Mouse (Mus musculus) liver, adult 2 months (tissue): ENCODE data around the gene Ralgps2. TPM values are rescaled to one million over a fixed set of nuclear protein-coding genes. Genes with fewer than 3 reads are reported as not detected.
A peak's percentile ranks its signal among the peaks of the same experiment; 100 is the strongest.

Experiments
- DNase-seq: peaks from one replicate; pipeline ENCODE4 v3.0.0-alpha.2; 2011; ENCODE audit warnings: low read depth, low spot score; ENCODE audit errors: extremely low read depth
- H3K27ac ChIP-seq: fragments of 200-500 bp; replicated peaks from 2 replicates; pipeline ENCODE4 v1.5.1; 2012; ENCODE audit warnings: low read depth, mild to moderate bottlenecking, control low read depth, inconsistent platforms, low read length; ENCODE audit not compliant: insufficient read depth
- H3K27me3 ChIP-seq: fragments of 200-500 bp; 2 replicates; pipeline ENCODE4 v1.6.1; 2012; ENCODE audit warnings: mild to moderate bottlenecking, moderate library complexity, low read length, inconsistent platforms; ENCODE audit not compliant: control insufficient read depth, insufficient read depth
- H3K36me3 ChIP-seq: fragments of 200-500 bp; 2 replicates; pipeline ENCODE4 v1.6.1; 2012; ENCODE audit warnings: low read length, inconsistent platforms; ENCODE audit not compliant: control insufficient read depth, insufficient read depth
- H3K4me1 ChIP-seq: fragments of 200-500 bp; 2 replicates; pipeline ENCODE4 v1.6.1; 2011; ENCODE audit warnings: low read length; ENCODE audit not compliant: control insufficient read depth, insufficient read depth
- H3K4me3 ChIP-seq: fragments of 200-500 bp; 2 replicates; pipeline ENCODE4 v1.5.1; 2011; ENCODE audit warnings: low read depth, mild to moderate bottlenecking, control low read depth, low read length, moderate library complexity; ENCODE audit not compliant: insufficient read depth
- H3K79me2 ChIP-seq: fragments of 200-500 bp; 2 replicates; pipeline ENCODE4 v1.6.1; 2012; ENCODE audit warnings: inconsistent platforms, mild to moderate bottlenecking, low read length, moderate library complexity; ENCODE audit not compliant: control insufficient read depth, insufficient read depth
- H3K9ac ChIP-seq: fragments of 200-500 bp; 2 replicates; pipeline ENCODE4 v1.6.1; 2012; ENCODE audit warnings: low read depth, mild to moderate bottlenecking, control low read depth, inconsistent platforms, low read length
- CTCF ChIP-seq: fragments of 200-500 bp; IDR thresholded peaks from 2 replicates; pipeline ENCODE4 v1.5.1; 2011; ENCODE audit warnings: low read depth, low read length, control low read depth
- POLR2A ChIP-seq: fragments of 200-500 bp; IDR thresholded peaks from 2 replicates; pipeline ENCODE4 v1.6.1; 2011; ENCODE audit warnings: low read length, control low read depth; ENCODE audit not compliant: insufficient read depth; ENCODE audit errors: extremely low read depth
- WGBS: fragments of 180-500 bp; shearing (Covaris S2); methylation state at CpG from one replicate; pipeline ENCODE4 v1.1.7; 2018; 5-methylcytosine and 5-hydroxymethylcytosine counted together
- polyA plus RNA-seq: library from polyadenylated mRNA; depleted of rRNA; stranded (reverse); fragments of >200 nt; gene quantifications from 2 replicates; pipeline ENCODE4 v1.2.3, GENCODE M21; 2012
- total RNA-seq: library from RNA; depleted of rRNA; stranded (reverse); fragments of >200 nt; gene quantifications from 2 replicates; pipeline ENCODE4 v1.2.3, GENCODE M21; 2014

Ralgps2 gene
- total and polyA plus RNA-seq, 2 experiments, result 3.4 to 18.9 TPM

DNA sequence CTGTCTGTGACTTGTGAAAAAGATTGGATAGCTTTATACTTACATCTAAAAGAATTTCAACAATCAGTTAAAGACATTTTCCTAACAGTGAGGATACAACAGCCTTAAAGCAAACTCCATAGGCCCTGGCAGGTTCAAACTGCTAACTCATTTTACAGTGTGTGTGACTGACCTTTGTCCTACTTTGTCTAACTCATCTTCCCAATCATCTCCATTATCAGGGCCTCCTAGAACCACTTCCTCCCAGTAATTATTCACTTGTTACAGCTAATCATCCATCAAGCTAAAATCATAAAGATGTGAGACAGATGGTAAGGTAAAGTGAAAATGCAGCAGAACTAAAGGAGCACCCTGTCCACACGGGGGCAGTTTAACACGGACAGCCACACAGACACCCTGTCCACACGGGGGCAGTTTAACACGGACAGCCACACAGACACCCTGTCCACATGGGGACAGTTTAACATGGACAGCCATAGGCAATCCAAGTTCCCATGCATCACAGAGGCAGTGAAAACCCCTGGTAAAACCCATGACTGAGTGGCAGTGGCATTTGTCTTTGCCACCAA lies 77.9 kb downstream of the Ralgps2 start:
- H3K4me1 ChIP-seq, result no peaks in the 10 kb centered on the region
- H3K4me3 ChIP-seq, result no peak overlapping the region
- H3K79me2 ChIP-seq, result no peaks in the 10 kb centered on the region
- no peak overlapping the region for H3K9ac ChIP-seq
- WGBS, result 27% methylated on average over 4 of the region's 4 CpGs
- TF ChIP-seq CTCF (peak; percentile 86), POLR2A (no peak)
- DNase-seq, result peak; percentile 29
- H3K27me3 ChIP-seq, result no peaks in the 10 kb centered on the region
- no peak overlapping the region for H3K27ac ChIP-seq
- H3K36me3 ChIP-seq, result no peaks in the 10 kb centered on the region

DNA sequence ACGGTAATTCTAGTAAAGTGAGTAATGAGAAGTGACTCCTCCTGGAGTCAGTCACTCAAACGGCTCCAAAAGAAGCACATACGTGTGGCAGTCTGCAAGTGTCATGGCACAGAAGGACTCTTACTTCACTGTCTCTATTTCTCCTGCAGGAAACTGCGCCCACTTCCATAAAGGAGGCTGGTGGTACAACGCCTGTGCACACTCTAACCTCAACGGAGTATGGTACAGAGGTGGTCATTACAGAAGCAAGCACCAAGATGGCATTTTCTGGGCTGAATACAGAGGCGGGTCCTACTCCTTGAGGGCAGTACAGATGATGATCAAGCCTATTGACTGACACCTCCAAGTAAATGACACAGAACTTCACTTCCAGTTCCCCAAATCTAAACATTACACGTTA lies 79.2 kb downstream of the Ralgps2 start:
- H3K4me1 ChIP-seq, result no peaks in the 10 kb centered on the region
- no peaks in the 10 kb centered on the region for H3K79me2 ChIP-seq
- no peak overlapping the region for H3K4me3 ChIP-seq
- no peak for TF ChIP-seq CTCF
- TF ChIP-seq POLR2A, result no peak
- H3K27ac ChIP-seq, result no peak overlapping the region
- no peak overlapping the region for H3K9ac ChIP-seq
- H3K36me3 ChIP-seq, result no peaks in the 10 kb centered on the region
- DNase-seq, result no peak
- 92% methylated on average over 8 of the region's 8 CpGs for WGBS
- no peaks in the 10 kb centered on the region for H3K27me3 ChIP-seq

DNA sequence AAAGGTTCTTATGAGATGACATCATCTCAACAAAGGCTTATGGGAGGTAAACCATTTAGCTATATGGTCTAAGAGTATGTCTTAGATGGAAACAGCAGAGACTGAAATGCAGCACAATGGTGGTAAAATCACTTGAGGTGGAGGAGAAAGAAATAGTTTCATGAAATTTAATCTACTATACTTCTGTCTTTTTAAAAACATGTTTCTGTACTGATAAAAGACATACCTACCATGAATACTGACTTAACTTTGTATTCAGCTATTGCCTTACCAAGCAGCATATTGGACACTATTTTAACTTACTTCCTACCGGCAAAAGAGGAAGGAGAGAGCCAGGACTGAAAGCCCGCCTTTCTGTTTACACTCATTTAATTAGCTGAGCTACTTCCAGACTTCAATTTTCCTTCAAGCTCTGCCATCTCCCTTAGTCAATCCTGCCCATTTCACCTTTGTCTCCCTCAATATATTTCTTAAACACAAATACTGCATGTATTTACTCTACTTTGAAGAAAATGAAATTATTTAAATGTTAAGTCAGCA lies 79.6 kb downstream of the Ralgps2 start:
- TF ChIP-seq POLR2A, result no peak
- WGBS, result 67% methylated on average over 2 of the region's 2 CpGs
- DNase-seq, result no peak

DNA sequence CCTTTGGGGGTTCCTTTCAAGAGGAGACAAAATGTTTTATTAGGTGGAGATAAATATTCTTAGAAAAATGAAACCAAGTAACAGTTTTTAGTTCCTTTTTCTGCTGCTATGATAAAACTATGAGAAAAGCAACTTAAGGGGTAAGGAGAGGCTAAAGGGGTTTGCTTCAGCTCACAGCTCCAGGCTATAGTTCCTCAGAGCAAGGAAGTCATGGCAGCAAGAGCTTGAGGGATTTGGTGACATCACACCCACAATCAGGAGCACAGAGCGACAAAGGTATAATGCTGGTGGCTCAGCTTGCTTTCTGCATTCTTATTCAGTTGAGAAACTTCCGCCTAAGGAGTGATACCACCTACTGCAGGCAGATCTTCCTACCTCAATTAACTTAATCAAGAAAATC lies 80.3 kb downstream of the Ralgps2 start:
- 93% methylated on average over 2 of the region's 2 CpGs for WGBS
- no peak for DNase-seq
- TF ChIP-seq CTCF (no peak), POLR2A (no peak)

More for the DNA sequence above, 79.6 kb downstream of the Ralgps2 start:
- no peak overlapping the region for H3K9ac ChIP-seq
- no peaks in the 10 kb centered on the region for H3K4me1 ChIP-seq
- no peak overlapping the region for H3K4me3 ChIP-seq
- H3K27ac ChIP-seq, result no peak overlapping the region
- no peaks in the 10 kb centered on the region for H3K36me3 ChIP-seq
- no peaks in the 10 kb centered on the region for H3K79me2 ChIP-seq
- no peaks in the 10 kb centered on the region for H3K27me3 ChIP-seq

DNA sequence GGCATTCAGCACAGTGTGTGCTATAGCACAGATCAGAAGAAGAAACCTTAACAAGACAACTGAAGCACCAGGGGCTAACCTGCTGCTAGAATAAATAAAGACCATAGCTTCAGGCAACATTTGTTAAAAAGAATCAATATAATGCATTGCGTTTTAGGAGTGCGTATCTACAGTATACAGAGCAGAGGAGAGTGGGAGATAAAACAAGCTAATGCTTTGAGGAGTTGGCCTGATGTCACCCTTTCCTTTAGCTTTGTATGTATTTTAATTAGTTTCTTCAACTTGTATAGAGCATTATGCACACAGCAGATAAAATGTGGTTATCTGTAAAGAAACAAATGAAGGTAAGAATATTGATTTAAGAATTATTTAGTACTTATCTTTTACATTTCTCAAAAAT lies 82.8 kb downstream of the Ralgps2 start:
- 76% methylated on average over 2 of the region's 2 CpGs for WGBS
- Histone ChIP-seq H3K4me3 (no peak overlapping the region), H3K27ac (no peak overlapping the region), H3K79me2 (no peaks in the 10 kb centered on the region), H3K27me3 (no peaks in the 10 kb centered on the region), H3K9ac (no peak overlapping the region), H3K36me3 (no peaks in the 10 kb centered on the region), H3K4me1 (no peaks in the 10 kb centered on the region)
- no peak for TF ChIP-seq CTCF
- no peak for TF ChIP-seq POLR2A
- DNase-seq, result no peak

More for the DNA sequence above, 80.3 kb downstream of the Ralgps2 start:
- Histone ChIP-seq H3K36me3 (no peaks in the 10 kb centered on the region), H3K27ac (no peak overlapping the region), H3K27me3 (no peaks in the 10 kb centered on the region), H3K9ac (no peak overlapping the region), H3K4me1 (no peaks in the 10 kb centered on the region), H3K4me3 (no peak overlapping the region), H3K79me2 (no peaks in the 10 kb centered on the region)

DNA sequence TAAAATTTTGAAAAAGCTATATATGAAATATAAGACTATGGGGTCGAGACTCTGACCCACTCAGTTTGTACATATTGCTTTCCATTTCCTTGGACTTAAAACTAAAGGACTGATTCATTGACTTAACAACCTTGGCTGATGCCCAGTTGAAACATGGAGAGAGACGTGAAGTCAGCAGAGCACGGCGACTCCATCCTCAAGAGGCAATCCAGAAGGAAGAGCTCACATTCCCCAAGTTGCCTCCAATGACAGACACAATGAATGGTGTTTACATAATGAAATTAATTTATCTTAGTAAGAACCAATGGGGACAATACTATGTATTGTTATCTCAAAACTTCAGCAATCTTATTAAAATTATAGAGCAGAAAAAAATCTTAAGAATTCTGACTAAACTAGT lies 84.9 kb downstream of the Ralgps2 start:
- Histone ChIP-seq H3K9ac (no peak overlapping the region), H3K4me1 (no peaks in the 10 kb centered on the region), H3K36me3 (no peaks in the 10 kb centered on the region), H3K27ac (no peak overlapping the region), H3K27me3 (no peaks in the 10 kb centered on the region), H3K4me3 (no peak overlapping the region), H3K79me2 (no peaks in the 10 kb centered on the region)
- DNase-seq, result no peak
- TF ChIP-seq CTCF (no peak), POLR2A (no peak)
- 90% methylated on average over 4 of the region's 4 CpGs for WGBS
